Mouse (Mus musculus) megakaryocyte, embryonic 14.5 days (primary cell): ENCODE measurements around the gene Atg7.

Experiments used
- FLI1 ChIP-seq: IDR thresholded peaks from 2 replicates; pipeline ENCODE4 v1.6.1; 2012; ENCODE audit warnings: low read length, inconsistent platforms, mixed read lengths
- GATA1 ChIP-seq: IDR thresholded peaks from 3 replicates; pipeline ENCODE4 v1.6.1; 2012; ENCODE audit warnings: mixed read lengths, low read length, inconsistent platforms, borderline replicate concordance

DNA sequence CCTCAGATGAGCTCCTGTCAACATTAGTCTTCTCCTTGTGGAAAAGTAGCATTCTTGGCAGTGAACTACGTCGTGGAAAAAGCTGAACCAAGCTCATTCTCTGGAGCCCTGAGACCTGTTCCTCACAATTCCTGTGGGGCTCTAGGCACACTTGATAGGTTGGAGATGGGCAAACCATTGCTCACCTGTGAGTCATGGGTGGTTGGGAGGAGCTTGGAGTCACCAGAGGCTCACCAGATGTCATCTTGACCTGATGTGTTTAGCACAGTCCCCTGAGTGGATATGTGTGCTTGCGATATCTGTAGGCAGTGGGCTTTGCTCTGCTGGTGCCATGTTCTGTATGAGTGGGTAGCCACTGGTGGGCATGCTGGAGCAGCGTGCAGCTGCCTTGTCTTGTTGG, 163.0 kb downstream of the Atg7 start:
- TF ChIP-seq GATA1, result no peak
- no peak for TF ChIP-seq FLI1
